Mouse (Mus musculus) adrenal gland, postnatal 14 days (tissue): Measurements from ENCODE around the gene Abcc8. TPM values are rescaled to one million over a fixed set of nuclear protein-coding genes. Genes with fewer than 3 reads are reported as not detected.

Experiments
- DNase-seq: peaks from one replicate; pipeline ENCODE4 v3.0.0; 2021; ENCODE audit warnings: mixed read lengths
- total RNA-seq: library from RNA; stranded (reverse); gene quantifications from 2 replicates; pipeline ENCODE4 v1.2.3, GENCODE M21; 2021

Abcc8 gene
- total RNA-seq, 1 experiment from 2014 or later = 0.93 TPM

GRCm38 (mm10) chr7:46105484-46105883 is 74.3 kb downstream of the Abcc8 start:
- no peak for DNase-seq

- DNase-seq = peak; percentile 28
Measured at GRCm38 (mm10) chr7:46104256-46104915, 75.4 kb downstream of the Abcc8 start.

GRCm38 (mm10) chr7:46103771-46104170 is 76.1 kb downstream of the Abcc8 start:
- no peak for DNase-seq

- peak; percentile 25 for DNase-seq
Measured at GRCm38 (mm10) chr7:46103075-46103591, 76.7 kb downstream of the Abcc8 start.

GRCm38 (mm10) chr7:46100563-46100962 is 79.3 kb downstream of the Abcc8 start, which contains the start of gene Kcnj11:
Gene Kcnj11 (minus strand): TSS chr7:46100764.
- peak; percentile 88 for DNase-seq

- DNase-seq = no peak
Measured at GRCm38 (mm10) chr7:46099682-46100081, 80.2 kb downstream of the Abcc8 start.

- no peak for DNase-seq
Measured at GRCm38 (mm10) chr7:46098919-46099286, 80.9 kb downstream of the Abcc8 start.

GRCm38 (mm10) chr7:46098221-46098918 is 81.5 kb downstream of the Abcc8 start:
- no peak for DNase-seq

GRCm38 (mm10) chr7:46097319-46097783 is 82.5 kb downstream of the Abcc8 start:
- DNase-seq = no peak

GRCm38 (mm10) chr7:46096136-46096535 is 83.7 kb downstream of the Abcc8 start:
- DNase-seq = peak; percentile 86

GRCm38 (mm10) chr7:46092803-46093202 is 87.0 kb downstream of the Abcc8 start:
- no peak for DNase-seq

- DNase-seq = no peak
Measured at GRCm38 (mm10) chr7:46088241-46088640, 91.6 kb downstream of the Abcc8 start.

GRCm38 (mm10) chr7:46086378-46086777 is 93.5 kb downstream of the Abcc8 start:
- DNase-seq = no peak

- peak; percentile 32 for DNase-seq
Measured at GRCm38 (mm10) chr7:46084839-46085513, 94.9 kb downstream of the Abcc8 start.

GRCm38 (mm10) chr7:46084024-46084423 is 95.8 kb downstream of the Abcc8 start:
- DNase-seq = no peak

GRCm38 (mm10) chr7:46077675-46078074 is 102.2 kb downstream of the Abcc8 start:
- no peak for DNase-seq

GRCm38 (mm10) chr7:46076844-46077243 is 103.0 kb downstream of the Abcc8 start:
- DNase-seq = no peak

GRCm38 (mm10) chr7:46068831-46069230 is 111.0 kb downstream of the Abcc8 start:
- DNase-seq = no peak

- no peak for DNase-seq
Measured at GRCm38 (mm10) chr7:46063296-46063695, 116.5 kb downstream of the Abcc8 start.

GRCm38 (mm10) chr7:46061614-46062013 is 118.2 kb downstream of the Abcc8 start:
- no peak for DNase-seq

GRCm38 (mm10) chr7:46060688-46061087 is 119.1 kb downstream of the Abcc8 start:
- peak; percentile 48 for DNase-seq

GRCm38 (mm10) chr7:46058882-46059281 is 121.0 kb downstream of the Abcc8 start:
- no peak for DNase-seq
